Mouse (Mus musculus) midbrain, embryonic 10.5 days (tissue): ENCODE data around the gene Vps13d. TPM values are rescaled to one million over a fixed set of nuclear protein-coding genes. Genes with fewer than 3 reads are reported as not detected.
"Not testable (repeated sequence)": the region's sequence is repeated elsewhere in the genome, so short reads cannot be mapped to it uniquely, and the experiment has no call there.

ENCODE experiments used
- DNase-seq: peaks from one replicate; pipeline ENCODE4 v3.0.0-alpha.2; 2017; ENCODE audit warnings: low spot score
- H3K27ac ChIP-seq: fragments of 300-500 bp; sonication (generic); replicated peaks from 2 replicates; pipeline ENCODE4 v1.5.1; 2016; ENCODE audit warnings: mild to moderate bottlenecking
- H3K27me3 ChIP-seq: fragments of 300-500 bp; sonication (generic); 2 replicates; pipeline ENCODE4 v1.6.1; 2016; ENCODE audit warnings: low read depth, mild to moderate bottlenecking; ENCODE audit not compliant: poor library complexity, severe bottlenecking
- H3K36me3 ChIP-seq: fragments of 300-500 bp; sonication (generic); 2 replicates; pipeline ENCODE4 v1.6.1; 2016; ENCODE audit warnings: mild to moderate bottlenecking, moderate library complexity
- H3K4me1 ChIP-seq: fragments of 300-500 bp; sonication (generic); 2 replicates; pipeline ENCODE4 v1.6.1; 2016
- H3K4me3 ChIP-seq: fragments of 300-500 bp; sonication (generic); 2 replicates; pipeline ENCODE4 v1.5.1; 2016; ENCODE audit warnings: mild to moderate bottlenecking, moderate library complexity
- H3K9me3 ChIP-seq: fragments of 300-500 bp; sonication (generic); replicated peaks from 2 replicates; pipeline ENCODE4 v1.6.1; 2016; ENCODE audit warnings: mild to moderate bottlenecking
- WGBS: fragments of 180-500 bp; shearing (Covaris S2); methylation state at CpG from one replicate; pipeline ENCODE4 v1.1.7; 2016; 5-methylcytosine and 5-hydroxymethylcytosine counted together
- polyA plus RNA-seq: library from polyadenylated mRNA; unstranded; fragments of >200 nt; fragmentation: Nextera tagmentation; extraction: Ambion mirVana; gene quantifications from 2 replicates; pipeline ENCODE4 v1.2.1, GENCODE M21; 2016

Gene Vps13d
- polyA plus RNA-seq, 1 experiment from 2014 or later, result 3.4 TPM

DNA sequence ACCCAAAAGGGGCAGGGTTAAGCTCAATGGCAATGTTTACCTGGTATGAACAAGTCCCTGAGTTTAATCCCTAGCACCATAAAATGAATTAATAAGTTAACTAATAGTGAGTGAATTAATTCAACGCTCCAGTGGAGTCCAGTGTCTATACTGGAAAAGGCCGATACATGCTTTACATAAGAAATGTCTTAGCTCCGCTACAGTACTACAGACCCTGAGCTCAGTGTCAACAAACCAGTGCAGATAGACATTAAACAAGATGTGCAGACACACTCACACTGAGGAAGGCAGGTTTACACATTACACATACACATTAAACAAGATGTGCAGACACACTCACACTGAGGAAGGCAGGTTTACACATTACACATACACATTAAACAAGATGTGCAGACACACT, 29.3 kb downstream of the Vps13d start:
- not testable (repeated sequence) for H3K27ac ChIP-seq, H3K4me1 ChIP-seq, H3K4me3 ChIP-seq, H3K27me3 ChIP-seq, H3K9me3 ChIP-seq, DNase-seq
- WGBS, result 88% methylated on average over 3 of the region's 3 CpGs
- H3K36me3 ChIP-seq, result peaks cover 88% of the 10 kb centered on the region

DNA sequence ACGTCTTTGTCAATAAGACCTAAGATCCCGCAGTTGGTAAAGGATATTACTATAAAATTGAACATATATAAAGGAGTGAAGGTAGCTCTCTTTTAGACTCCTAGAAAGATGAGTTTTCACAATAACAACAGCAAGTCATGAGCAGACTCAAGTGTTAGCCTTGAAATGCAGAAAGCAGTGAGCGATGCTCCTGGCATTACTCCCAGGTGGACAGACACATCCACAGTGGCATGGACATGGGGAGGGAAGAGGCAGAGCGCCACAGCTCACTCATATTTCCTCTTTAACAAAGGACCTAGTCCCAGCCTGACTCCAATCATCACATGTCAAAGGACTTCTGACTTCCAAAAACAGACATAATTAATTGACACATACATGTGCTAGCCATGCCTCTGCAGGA, 30.7 kb downstream of the Vps13d start:
- H3K4me3 ChIP-seq, result no peak overlapping the region
- no peak for DNase-seq
- H3K4me1 ChIP-seq, result no peaks in the 10 kb centered on the region
- peaks cover 88% of the 10 kb centered on the region for H3K36me3 ChIP-seq
- no peaks in the 10 kb centered on the region for H3K27me3 ChIP-seq
- no peak overlapping the region for H3K27ac ChIP-seq
- no peaks in the 10 kb centered on the region for H3K9me3 ChIP-seq
- 95% methylated on average over 4 of the region's 4 CpGs for WGBS

DNA sequence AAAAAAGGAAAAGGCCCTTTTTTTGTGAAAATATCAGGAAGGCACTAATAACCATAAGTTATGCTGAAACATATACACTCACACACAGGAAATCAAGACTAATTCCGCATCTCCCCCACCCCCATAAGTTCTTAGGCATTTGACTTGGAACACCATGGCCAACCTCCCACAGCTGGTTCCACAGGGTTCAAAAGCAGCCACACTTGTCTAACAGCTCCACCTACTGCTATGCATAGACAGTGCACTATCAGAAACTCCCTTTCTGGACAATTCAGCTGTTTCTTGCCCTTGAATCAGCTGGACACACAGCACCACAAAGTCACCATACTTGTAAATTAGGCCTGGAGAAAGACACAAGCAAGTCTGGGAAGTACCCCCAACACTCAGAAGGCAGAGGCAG, 33.6 kb downstream of the Vps13d start:
- H3K4me1 ChIP-seq, result no peaks in the 10 kb centered on the region
- 94% methylated on average over 1 of the region's 1 CpGs for WGBS
- H3K36me3 ChIP-seq, result peaks cover 90% of the 10 kb centered on the region
- H3K4me3 ChIP-seq, result no peak overlapping the region
- H3K27ac ChIP-seq, result no peak overlapping the region
- no peak for DNase-seq
- H3K27me3 ChIP-seq, result no peaks in the 10 kb centered on the region
- no peaks in the 10 kb centered on the region for H3K9me3 ChIP-seq

DNA sequence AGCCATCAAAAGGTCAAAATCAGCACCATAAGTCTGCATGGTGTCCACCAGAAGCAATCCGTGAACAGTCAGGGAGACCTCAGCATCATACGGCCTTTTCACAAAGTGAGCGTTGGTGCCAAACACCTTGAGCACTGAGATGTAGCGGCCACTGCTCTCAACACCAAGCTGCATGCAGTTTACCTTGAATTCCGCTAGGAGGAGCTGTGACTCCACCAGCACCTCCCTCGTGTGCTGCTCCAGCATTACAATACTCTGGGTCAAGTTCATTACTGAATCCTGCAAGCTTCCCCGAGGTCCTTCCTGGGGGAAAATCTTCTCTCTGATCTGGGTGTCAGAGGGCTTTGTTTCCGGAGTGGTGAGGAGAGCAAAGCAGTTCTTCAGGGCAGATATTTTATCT, 38.8 kb downstream of the Vps13d start:
- WGBS, result 55% methylated on average over 8 of the region's 8 CpGs
- Histone ChIP-seq H3K4me1 (no peaks in the 10 kb centered on the region), H3K4me3 (no peak overlapping the region), H3K27ac (no peak overlapping the region), H3K9me3 (no peaks in the 10 kb centered on the region), H3K27me3 (no peaks in the 10 kb centered on the region), H3K36me3 (peaks cover 92% of the 10 kb centered on the region)
- DNase-seq, result peak; percentile 22

DNA sequence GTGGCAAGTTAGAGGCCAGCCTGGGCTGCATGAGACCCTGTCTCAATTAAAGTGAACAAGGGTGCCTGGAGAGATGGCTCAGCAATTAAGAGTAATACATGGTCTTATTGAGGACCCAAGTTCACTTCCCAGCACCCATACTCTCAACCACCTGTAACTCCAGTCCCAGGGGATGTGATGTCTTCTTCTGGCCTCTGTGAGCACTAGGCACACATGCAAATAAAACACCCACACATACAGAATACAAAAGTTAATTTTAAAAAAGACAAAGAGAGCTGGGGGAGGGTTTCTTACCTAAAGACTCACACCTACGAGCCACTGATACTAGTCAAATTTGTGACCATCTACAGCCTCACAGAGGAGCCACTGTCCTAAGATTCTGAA, 43.7 kb downstream of the Vps13d start:
- whole genome bisulfite sequencing, result 90% methylated on average over 1 of the region's 1 CpGs
- Histone ChIP-seq H3K9me3 (no peaks in the 10 kb centered on the region), H3K36me3 (peaks cover 73% of the 10 kb centered on the region), H3K4me3 (no peak overlapping the region), H3K27ac (no peak overlapping the region), H3K27me3 (no peaks in the 10 kb centered on the region), H3K4me1 (no peaks in the 10 kb centered on the region)
- DNase-seq, result no peak

DNA sequence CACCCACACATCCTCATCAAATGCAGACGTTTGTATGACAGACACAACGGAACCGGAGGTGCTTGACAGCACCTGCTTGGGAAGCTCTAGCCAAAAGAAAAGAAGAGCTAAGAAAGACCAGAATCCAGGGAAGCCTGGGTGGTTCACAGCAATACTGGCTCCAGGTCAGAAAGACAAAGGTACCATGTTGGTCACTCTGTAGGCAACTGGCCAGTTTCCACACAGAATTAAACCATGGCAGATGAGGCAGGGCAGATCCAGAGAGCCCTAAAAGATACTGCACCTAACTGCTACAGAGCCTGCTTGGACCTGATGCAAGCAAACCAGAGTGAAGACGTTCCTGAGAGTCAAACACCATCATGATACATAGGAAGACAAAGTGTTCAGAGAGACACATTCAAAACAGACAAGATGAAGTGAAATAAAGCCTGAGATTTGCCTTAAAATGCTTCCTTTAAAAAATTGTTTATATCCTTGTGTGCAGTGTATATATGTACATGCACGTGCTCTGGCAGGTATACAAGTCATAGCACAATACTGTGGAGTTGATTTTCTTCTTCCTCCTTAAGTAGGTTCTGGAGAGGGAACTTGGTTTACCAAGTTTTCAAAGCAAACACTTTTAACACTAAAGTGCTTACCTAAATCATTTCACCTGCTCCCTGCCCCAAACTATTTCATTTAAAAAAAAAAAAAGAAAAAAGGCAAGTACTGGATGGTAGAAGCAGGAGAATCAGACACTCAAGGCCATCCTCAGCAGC, 44.3 kb downstream of the Vps13d start:
- Histone ChIP-seq H3K4me1 (no peaks in the 10 kb centered on the region), H3K36me3 (peaks cover 70% of the 10 kb centered on the region), H3K27me3 (no peaks in the 10 kb centered on the region), H3K4me3 (no peak overlapping the region), H3K9me3 (no peaks in the 10 kb centered on the region), H3K27ac (no peak overlapping the region)
- no peak for DNase-seq
- 81% methylated on average over 5 of the region's 5 CpGs for WGBS

DNA sequence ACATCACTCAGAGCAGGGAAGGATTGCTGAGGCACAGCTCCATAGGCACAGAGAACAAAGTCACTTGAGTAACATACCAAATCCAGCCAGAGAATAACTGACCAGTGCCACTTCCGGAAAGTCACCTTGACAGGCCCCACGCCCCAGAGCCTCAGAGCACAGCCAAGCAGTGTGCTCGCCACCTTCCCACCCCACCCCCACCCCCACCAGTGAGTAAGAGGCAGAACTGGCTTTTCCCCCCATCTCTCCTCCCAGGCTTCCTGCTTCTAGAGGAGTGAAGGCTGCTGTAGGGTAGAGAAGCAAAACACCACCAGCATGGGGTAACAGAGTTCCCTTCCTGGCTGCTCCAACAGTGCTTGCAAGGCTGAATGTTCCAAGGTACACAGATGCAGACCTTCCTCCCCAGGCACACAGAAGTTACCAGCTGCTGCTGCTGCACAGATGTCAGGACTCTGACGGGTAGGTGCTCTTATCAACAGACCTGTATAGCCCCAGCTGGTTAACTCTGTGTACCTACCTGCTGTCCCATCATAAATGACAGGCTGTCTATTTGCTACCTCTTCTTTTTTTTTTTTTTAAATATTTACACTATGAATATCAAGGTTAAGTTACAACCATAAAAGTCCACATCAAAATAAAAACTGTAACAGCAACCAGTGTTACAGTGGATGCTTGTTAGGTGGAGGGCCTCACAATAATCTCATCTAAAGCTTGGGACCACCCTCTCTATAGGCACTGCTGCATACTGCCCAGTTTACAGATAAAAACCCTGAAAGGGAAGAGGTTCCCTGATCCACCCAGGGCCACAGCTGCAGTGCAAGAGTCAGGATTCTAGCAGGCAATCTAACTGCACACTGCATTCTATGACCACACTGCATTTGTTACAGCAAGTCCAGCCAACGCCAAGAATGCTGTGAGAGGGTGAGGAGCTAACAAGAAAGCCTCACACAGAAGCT, 47.5 kb downstream of the Vps13d start:
- peaks cover 67% of the 10 kb centered on the region for H3K36me3 ChIP-seq
- H3K4me1 ChIP-seq, result no peaks in the 10 kb centered on the region
- 77% methylated on average over 5 of the region's 5 CpGs for WGBS

DNA sequence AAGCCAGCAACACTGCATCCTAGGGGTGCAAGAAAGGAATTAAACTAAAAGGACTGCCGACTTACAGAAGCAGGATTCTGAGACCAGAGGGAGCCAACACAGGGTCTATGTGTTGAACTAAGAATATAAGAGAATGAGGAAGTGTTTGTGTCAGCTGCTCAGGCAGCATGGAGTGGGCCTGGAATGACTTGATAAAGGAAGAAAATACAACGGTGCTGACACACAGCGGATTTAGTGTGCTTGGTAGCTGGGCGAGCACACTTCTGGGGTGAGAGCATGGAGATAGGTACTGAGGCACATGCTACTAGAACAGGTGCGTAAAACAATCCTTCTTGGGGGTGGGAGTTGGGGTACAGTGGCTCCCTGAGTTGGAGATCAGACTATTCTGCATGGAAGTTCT, 51.3 kb downstream of the Vps13d start:
- H3K4me3 ChIP-seq, result no peak overlapping the region
- H3K4me1 ChIP-seq, result no peaks in the 10 kb centered on the region
- no peaks in the 10 kb centered on the region for H3K9me3 ChIP-seq
- 92% methylated on average over 5 of the region's 5 CpGs for WGBS
- H3K36me3 ChIP-seq, result peaks cover 83% of the 10 kb centered on the region
- H3K27me3 ChIP-seq, result no peaks in the 10 kb centered on the region
- no peak for DNase-seq
- no peak overlapping the region for H3K27ac ChIP-seq

More for the DNA sequence above, 47.5 kb downstream of the Vps13d start:
- no peak overlapping the region for H3K27ac ChIP-seq
- DNase-seq, result no peak
- no peaks in the 10 kb centered on the region for H3K27me3 ChIP-seq
- no peak overlapping the region for H3K4me3 ChIP-seq
- no peaks in the 10 kb centered on the region for H3K9me3 ChIP-seq

DNA sequence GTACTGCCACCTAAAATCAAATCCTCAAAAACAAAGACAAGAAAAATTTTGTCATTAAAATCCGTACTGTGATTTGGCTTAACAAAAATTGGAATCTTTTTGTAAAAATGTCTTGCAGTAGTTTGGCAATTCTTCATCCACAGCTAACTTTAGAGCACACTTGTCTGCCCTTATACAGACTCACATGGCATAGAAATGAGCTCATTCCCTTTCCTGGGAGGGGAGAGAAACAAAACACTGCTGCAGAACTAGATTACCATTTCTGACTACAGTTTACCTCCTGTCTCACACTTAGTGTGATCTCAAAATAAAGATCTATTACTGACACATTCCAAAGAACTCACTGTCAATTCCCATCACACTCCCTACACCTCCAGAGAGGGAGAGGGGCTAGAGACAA, 58.1 kb downstream of the Vps13d start:
- no peak for DNase-seq
- H3K27me3 ChIP-seq, result no peaks in the 10 kb centered on the region
- H3K4me1 ChIP-seq, result no peaks in the 10 kb centered on the region
- H3K4me3 ChIP-seq, result no peak overlapping the region
- no peaks in the 10 kb centered on the region for H3K9me3 ChIP-seq
- H3K36me3 ChIP-seq, result peaks cover 83% of the 10 kb centered on the region
- no peak overlapping the region for H3K27ac ChIP-seq
- 95% methylated on average over 1 of the region's 1 CpGs for WGBS

DNA sequence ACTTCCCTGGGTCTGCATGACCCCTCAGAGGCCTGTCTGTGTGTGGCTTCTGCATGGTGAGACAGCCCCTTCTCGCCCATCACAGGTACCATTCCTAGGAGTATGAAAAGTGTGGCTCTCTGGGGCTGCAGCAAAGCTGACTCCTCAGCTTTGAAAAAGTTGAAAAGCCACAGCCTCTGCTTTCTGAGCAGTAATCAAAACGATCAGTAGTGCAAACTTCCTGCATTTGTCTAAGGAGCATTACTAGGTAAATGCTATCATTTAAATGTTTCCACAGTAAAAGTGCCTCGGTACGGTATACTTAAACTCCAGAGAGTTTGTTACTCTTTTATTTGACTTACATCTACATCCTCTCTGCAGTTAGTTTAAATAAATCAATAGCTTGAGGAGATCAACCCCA, 59.3 kb downstream of the Vps13d start:
- Histone ChIP-seq H3K27me3 (no peaks in the 10 kb centered on the region), H3K27ac (no peak overlapping the region), H3K9me3 (no peaks in the 10 kb centered on the region), H3K36me3 (peaks cover 83% of the 10 kb centered on the region), H3K4me1 (no peaks in the 10 kb centered on the region), H3K4me3 (no peak overlapping the region)
- 89% methylated on average over 4 of the region's 4 CpGs for whole genome bisulfite sequencing
- DNase-seq, result no peak

DNA sequence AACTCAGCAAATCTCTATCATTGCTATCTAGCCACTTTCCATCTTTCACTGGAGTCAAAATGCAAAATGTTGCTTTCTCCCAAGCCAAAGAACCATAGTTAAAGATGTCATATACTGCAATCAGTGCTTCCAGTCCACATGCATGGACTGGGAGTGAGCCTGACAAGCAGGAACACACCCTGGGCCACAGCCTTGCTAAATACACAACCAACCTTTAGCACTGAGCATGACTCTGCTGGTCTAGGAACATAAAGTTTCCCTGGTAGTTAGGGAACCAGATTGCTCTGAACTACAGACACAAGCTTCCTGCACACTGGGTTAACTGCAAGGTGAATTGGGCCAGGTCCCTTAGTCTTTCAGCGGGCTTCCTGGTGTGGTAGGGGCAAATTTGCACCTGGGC, 64.0 kb downstream of the Vps13d start:
- Histone ChIP-seq H3K4me1 (no peaks in the 10 kb centered on the region), H3K36me3 (peaks cover 84% of the 10 kb centered on the region), H3K27ac (no peak overlapping the region), H3K4me3 (no peak overlapping the region), H3K9me3 (no peaks in the 10 kb centered on the region), H3K27me3 (no peaks in the 10 kb centered on the region)
- no peak for DNase-seq
- WGBS, result 88% methylated on average over 1 of the region's 1 CpGs

DNA sequence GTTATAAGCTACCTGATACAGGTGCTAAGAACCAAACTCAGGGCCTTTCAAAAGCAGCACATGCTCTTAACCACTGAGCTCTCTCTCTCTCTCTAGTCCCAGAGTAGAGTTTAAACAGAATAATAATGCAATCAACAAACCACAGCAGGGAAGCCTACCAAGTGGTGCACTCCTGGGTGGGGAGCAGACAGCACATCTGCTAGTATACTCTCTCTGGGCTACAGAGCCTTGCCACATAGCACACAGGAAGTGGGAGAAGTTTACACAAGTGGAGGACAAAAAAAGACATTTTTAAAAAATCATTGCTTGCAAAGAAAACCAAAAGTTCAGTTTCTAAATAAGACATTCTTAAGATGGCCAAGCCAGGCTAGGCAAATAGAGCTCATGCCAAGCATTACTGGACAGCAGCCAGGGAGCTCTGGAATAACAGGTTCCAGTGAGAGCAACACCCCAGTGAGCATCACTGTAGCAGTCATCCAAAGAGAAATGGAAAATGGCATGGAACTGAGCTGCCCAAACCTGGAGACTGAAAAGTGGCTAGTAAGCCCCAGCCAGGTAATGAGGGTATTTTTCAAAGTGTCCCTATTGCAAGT, 64.8 kb downstream of the Vps13d start:
- Histone ChIP-seq H3K36me3 (peaks cover 81% of the 10 kb centered on the region), H3K27me3 (no peaks in the 10 kb centered on the region)

More for the DNA sequence above, 64.8 kb downstream of the Vps13d start:
- Histone ChIP-seq H3K27ac (no peak overlapping the region), H3K4me1 (no peaks in the 10 kb centered on the region), H3K4me3 (no peak overlapping the region), H3K9me3 (no peaks in the 10 kb centered on the region)
- no peak for DNase-seq
